Mouse (Mus musculus) left cerebral cortex, postnatal 36 days (tissue): Measurements from ENCODE around the gene Syngr1. TPM values are rescaled to one million over a fixed set of nuclear protein-coding genes. Genes with fewer than 3 reads are reported as not detected.

ENCODE experiments used
- DNase-seq, 2 experiments: peaks; one replicate each; pipeline ENCODE4 v3.0.0; 2021 to 2022; ENCODE audit warnings: low spot score in 2 of 2, mixed read lengths in 1 of 2
- intact Hi-C: fragments of 180-260 bp; cut with DNase I; formaldehyde crosslinking; loops from one replicate; pipeline ENCODE4 v1.15.1; 2025
- total RNA-seq, 2 experiments: library from RNA; stranded (reverse); gene quantifications; 2 replicates each; pipeline ENCODE4 v1.2.3; 2021

Gene Syngr1
- total RNA-seq, 2 experiments from 2014 or later = 424 to 526 TPM

- intact Hi-C loops = loop anchor here (5.0 kb wide), 2 partner anchors 251 to 331 kb away; partner anchors contain the start of genes Cbx6 and Npcd
- peak; percentile 95 to 98 for DNase-seq
These were observed 7.8 kb upstream of the Syngr1 start for GRCm38 (mm10) chr15:80083276-80083731.

GRCm38 (mm10) chr15:80083740-80084139 lies 7.4 kb upstream of the Syngr1 start:
- DNase-seq = no peak
- intact Hi-C loops = loop anchor here (5.0 kb wide), 2 partner anchors 251 to 331 kb away; partner anchors contain the start of genes Cbx6 and Npcd

- intact Hi-C loops = no loop called here
- DNase-seq = no peak
These were observed 3.6 kb upstream of the Syngr1 start for GRCm38 (mm10) chr15:80087406-80088012.

- peak; percentile 85 to 89 for DNase-seq
- intact Hi-C loops = no loop called here
These were observed 2.5 kb upstream of the Syngr1 start for GRCm38 (mm10) chr15:80088637-80089036.

GRCm38 (mm10) chr15:80090155-80090554 lies 979 bp upstream of the Syngr1 start:
- no peak for DNase-seq
- intact Hi-C loops = loop anchor here (5.0 kb wide), 2 partner anchors 172 to 612 kb away; partner anchors contain the start of gene Rps19bp1

- intact Hi-C loops = loop anchor here (5.0 kb wide), 2 partner anchors 172 to 612 kb away; partner anchors contain the start of gene Rps19bp1
- no peak for DNase-seq
These were observed 403 bp upstream of the Syngr1 start for GRCm38 (mm10) chr15:80090741-80091120.

- DNase-seq = peak in 1 of 2 experiments; percentile 42
- intact Hi-C loops = loop anchor here (5.0 kb wide), 2 partner anchors 170 to 610 kb away; partner anchors contain the start of gene Rps19bp1
These were observed 907 bp downstream of the Syngr1 start for GRCm38 (mm10) chr15:80092041-80092441.

- peak in 1 of 2 experiments; percentile 56 for DNase-seq
- intact Hi-C loops = loop anchor here (5.0 kb wide), 2 partner anchors 170 to 610 kb away; partner anchors contain the start of gene Rps19bp1
These were observed 1.5 kb downstream of the Syngr1 start for GRCm38 (mm10) chr15:80092599-80092998.

GRCm38 (mm10) chr15:80094201-80094600 lies 3.1 kb downstream of the Syngr1 start:
- DNase-seq = no peak
- intact Hi-C loops = loop anchor here (5.0 kb wide), 2 partner anchors 168 to 608 kb away; partner anchors contain the start of gene Rps19bp1

- no peak for DNase-seq
- intact Hi-C loops = no loop called here
These were observed 4.5 kb downstream of the Syngr1 start for GRCm38 (mm10) chr15:80095596-80095995.

GRCm38 (mm10) chr15:80096406-80096805 lies 5.3 kb downstream of the Syngr1 start:
- DNase-seq = no peak
- intact Hi-C loops = no loop called here

- intact Hi-C loops = no loop called here
- no peak for DNase-seq
These were observed 6.1 kb downstream of the Syngr1 start for GRCm38 (mm10) chr15:80096946-80097881.

- no peak for DNase-seq
- intact Hi-C loops = no loop called here
These were observed 6.9 kb downstream of the Syngr1 start for GRCm38 (mm10) chr15:80097999-80098461.

- intact Hi-C loops = no loop called here
- peak in 1 of 2 experiments; percentile 38 for DNase-seq
These were observed 7.7 kb downstream of the Syngr1 start for GRCm38 (mm10) chr15:80098809-80099208.

GRCm38 (mm10) chr15:80099477-80099876 lies 8.3 kb downstream of the Syngr1 start:
- intact Hi-C loops = no loop called here
- no peak for DNase-seq

- DNase-seq = no peak
- intact Hi-C loops = no loop called here
These were observed 9.1 kb downstream of the Syngr1 start for GRCm38 (mm10) chr15:80100196-80100595.

- peak; percentile 55 to 64 for DNase-seq
- intact Hi-C loops = no loop called here
These were observed 9.7 kb downstream of the Syngr1 start for GRCm38 (mm10) chr15:80100871-80101270.

- intact Hi-C loops = no loop called here
- DNase-seq = no peak
These were observed 10.4 kb downstream of the Syngr1 start for GRCm38 (mm10) chr15:80101503-80101902.

GRCm38 (mm10) chr15:80102495-80102894 lies 11.4 kb downstream of the Syngr1 start:
- no peak for DNase-seq
- intact Hi-C loops = no loop called here
